Mouse (Mus musculus) limb, embryonic 11.5 days (tissue): ENCODE data around the gene Hcn1. TPM values are rescaled to one million over a fixed set of nuclear protein-coding genes. Genes with fewer than 3 reads are reported as not detected.

ENCODE experiments used
- ATAC-seq: fragments of 200-750 bp; cut with Nextera tagmentation; 2 replicates; pipeline ENCODE4 v1.8.0; 2017; ENCODE audit warnings: low read depth; ENCODE audit not compliant: insufficient number of reproducible peaks, low FRiP score, low TSS enrichment
- DNase-seq: peaks from one replicate; pipeline ENCODE4 v3.0.0-alpha.2; 2015; ENCODE audit warnings: low spot score
- H3K27ac ChIP-seq: fragments of 300-500 bp; sonication (generic); replicated peaks from 2 replicates; pipeline ENCODE4 v1.5.1; 2014; ENCODE audit warnings: low read depth, mild to moderate bottlenecking, low read length
- H3K27me3 ChIP-seq: fragments of 300-500 bp; sonication (generic); 2 replicates; pipeline ENCODE4 v1.6.1; 2014; ENCODE audit warnings: mild to moderate bottlenecking, low read length, mixed read lengths; ENCODE audit not compliant: control insufficient read depth, insufficient read depth
- H3K36me3 ChIP-seq: fragments of 300-500 bp; sonication (generic); 2 replicates; pipeline ENCODE4 v1.6.1; 2014; ENCODE audit warnings: mild to moderate bottlenecking, low read length, moderate library complexity, mixed read lengths; ENCODE audit not compliant: control insufficient read depth, insufficient read depth
- H3K4me1 ChIP-seq: fragments of 300-500 bp; sonication (generic); 2 replicates; pipeline ENCODE4 v1.6.1; 2014; ENCODE audit warnings: low read length, mixed read lengths; ENCODE audit not compliant: control insufficient read depth, insufficient read depth
- H3K4me2 ChIP-seq: fragments of 300-500 bp; sonication (generic); 2 replicates; pipeline ENCODE4 v1.6.1; 2014; ENCODE audit warnings: low read depth, mild to moderate bottlenecking, moderate library complexity; ENCODE audit not compliant: severe bottlenecking
- H3K4me3 ChIP-seq: fragments of 300-500 bp; sonication (generic); 2 replicates; pipeline ENCODE4 v1.5.1; 2014; ENCODE audit warnings: low read depth, low read length
- H3K9ac ChIP-seq: fragments of 300-500 bp; sonication (generic); 2 replicates; pipeline ENCODE4 v1.6.1; 2014; ENCODE audit warnings: mild to moderate bottlenecking, low read length
- H3K9me3 ChIP-seq: fragments of 300-500 bp; sonication (generic); 2 replicates; pipeline ENCODE4 v1.6.1; 2016; ENCODE audit warnings: low read length; ENCODE audit not compliant: control insufficient read depth
- WGBS: fragments of 180-500 bp; shearing (Covaris S2); extraction: QIAGEN DNeasy Blood & Tissue Kit; methylation state at CpG from one replicate; pipeline ENCODE4 v1.1.7; 2014; 5-methylcytosine and 5-hydroxymethylcytosine counted together
- polyA plus RNA-seq: library from polyadenylated mRNA; unstranded; fragments of >200 nt; fragmentation: Nextera tagmentation; extraction: Ambion mirVana; gene quantifications from 2 replicates; pipeline ENCODE4 v1.2.1, GENCODE M21; 2014

The Hcn1 gene
- polyA plus RNA-seq, 1 experiment from 2014 or later: 0.05 TPM

- no peak for ATAC-seq
- H3K27ac ChIP-seq: no peak overlapping the region
- no peaks in the 10 kb centered on the region for H3K27me3 ChIP-seq
- no peak overlapping the region for H3K4me2 ChIP-seq
- no peak overlapping the region for H3K4me3 ChIP-seq
- H3K36me3 ChIP-seq: no peaks in the 10 kb centered on the region
- 80% methylated on average over 3 of the region's 3 CpGs for WGBS
- H3K9me3 ChIP-seq: no peaks in the 10 kb centered on the region
- no peak for DNase-seq
- H3K9ac ChIP-seq: no peak overlapping the region
- no peaks in the 10 kb centered on the region for H3K4me1 ChIP-seq
These were observed 425.7 kb downstream of the Hcn1 start for GRCm38 (mm10) chr13:118027868-118028267.

GRCm38 (mm10) chr13:118028662-118029061 lies 426.5 kb downstream of the Hcn1 start:
- no peak overlapping the region for H3K9ac ChIP-seq
- no peaks in the 10 kb centered on the region for H3K27me3 ChIP-seq
- no peak overlapping the region for H3K27ac ChIP-seq
- DNase-seq (no peak), ATAC-seq (no peak)
- no peak overlapping the region for H3K4me3 ChIP-seq
- 84% methylated on average over 4 of the region's 4 CpGs for WGBS
- no peaks in the 10 kb centered on the region for H3K9me3 ChIP-seq
- no peaks in the 10 kb centered on the region for H3K4me1 ChIP-seq
- no peak overlapping the region for H3K4me2 ChIP-seq
- H3K36me3 ChIP-seq: no peaks in the 10 kb centered on the region

GRCm38 (mm10) chr13:118029579-118029978 lies 427.5 kb downstream of the Hcn1 start:
- no peaks in the 10 kb centered on the region for H3K27me3 ChIP-seq
- WGBS: 80% methylated on average over 3 of the region's 3 CpGs
- H3K4me1 ChIP-seq: no peaks in the 10 kb centered on the region
- no peak for ATAC-seq
- no peak overlapping the region for H3K4me2 ChIP-seq
- no peaks in the 10 kb centered on the region for H3K36me3 ChIP-seq
- no peaks in the 10 kb centered on the region for H3K9me3 ChIP-seq
- H3K27ac ChIP-seq: no peak overlapping the region
- no peak overlapping the region for H3K4me3 ChIP-seq
- no peak for DNase-seq
- no peak overlapping the region for H3K9ac ChIP-seq

- H3K9me3 ChIP-seq: no peaks in the 10 kb centered on the region
- H3K4me3 ChIP-seq: no peak overlapping the region
- ATAC-seq (no peak), DNase-seq (no peak)
- H3K36me3 ChIP-seq: no peaks in the 10 kb centered on the region
- no peak overlapping the region for H3K9ac ChIP-seq
- H3K4me2 ChIP-seq: no peak overlapping the region
- H3K27me3 ChIP-seq: no peaks in the 10 kb centered on the region
- H3K4me1 ChIP-seq: no peaks in the 10 kb centered on the region
- H3K27ac ChIP-seq: no peak overlapping the region
- WGBS: 82% methylated on average over 5 of the region's 5 CpGs
These were observed 433.5 kb downstream of the Hcn1 start for GRCm38 (mm10) chr13:118035598-118035997.
